Mouse (Mus musculus) intestine, embryonic 15.5 days (tissue): Measurements from ENCODE around the gene Syngap1. TPM values are rescaled to one million over a fixed set of nuclear protein-coding genes. Genes with fewer than 3 reads are reported as not detected.

ENCODE experiments used
- ATAC-seq: fragments of 200-750 bp; cut with Nextera tagmentation; 2 replicates; pipeline ENCODE4 v1.8.0; 2017; ENCODE audit warnings: moderate TSS enrichment, moderate library complexity
- H3K27ac ChIP-seq: fragments of 300-500 bp; sonication (generic); 2 replicates; pipeline ENCODE4 v1.5.1; 2015; ENCODE audit warnings: mild to moderate bottlenecking, inconsistent platforms
- H3K27me3 ChIP-seq: fragments of 300-500 bp; sonication (generic); replicated peaks from 2 replicates; pipeline ENCODE4 v1.6.1; 2015; ENCODE audit warnings: inconsistent platforms
- H3K36me3 ChIP-seq: fragments of 300-500 bp; sonication (generic); 2 replicates; pipeline ENCODE4 v1.6.1; 2015; ENCODE audit warnings: inconsistent platforms
- H3K4me1 ChIP-seq: fragments of 300-500 bp; sonication (generic); replicated peaks from 2 replicates; pipeline ENCODE4 v1.6.1; 2015; ENCODE audit warnings: inconsistent platforms
- H3K4me2 ChIP-seq: fragments of 300-500 bp; sonication (generic); replicated peaks from 2 replicates; pipeline ENCODE4 v1.6.1; 2015; ENCODE audit warnings: mild to moderate bottlenecking, inconsistent platforms
- H3K4me3 ChIP-seq: fragments of 300-500 bp; sonication (generic); replicated peaks from 2 replicates; pipeline ENCODE4 v1.5.1; 2015; ENCODE audit warnings: inconsistent platforms
- H3K9ac ChIP-seq: fragments of 300-500 bp; sonication (generic); 2 replicates; pipeline ENCODE4 v1.6.1; 2015; ENCODE audit warnings: inconsistent platforms
- H3K9me3 ChIP-seq: fragments of 300-500 bp; sonication (generic); 2 replicates; pipeline ENCODE4 v1.6.1; 2016; ENCODE audit warnings: inconsistent platforms
- WGBS: fragments of 180-500 bp; shearing (Covaris S2); methylation state at CpG from one replicate; pipeline ENCODE4 v1.1.7; 2015; 5-methylcytosine and 5-hydroxymethylcytosine counted together
- polyA plus RNA-seq: library from polyadenylated mRNA; unstranded; fragments of >200 nt; fragmentation: Nextera tagmentation; extraction: Ambion mirVana; gene quantifications from 2 replicates; pipeline ENCODE4 v1.2.1, GENCODE M21; 2015

The Syngap1 gene
- polyA plus RNA-seq, 1 experiment from 2014 or later: 1.2 TPM

GRCm38 (mm10) chr17:27004903-27005485 lies 63.9 kb downstream of the Syngap1 start:
- Histone ChIP-seq H3K4me2 (no peak overlapping the region), H3K9me3 (no peaks in the 10 kb centered on the region), H3K27me3 (no peaks in the 10 kb centered on the region), H3K27ac (no peak overlapping the region), H3K36me3 (no peaks in the 10 kb centered on the region), H3K4me3 (no peak overlapping the region), H3K9ac (no peak overlapping the region), H3K4me1 (no peaks in the 10 kb centered on the region)
- no peak for ATAC-seq
- whole genome bisulfite sequencing: 33% methylated on average over 19 of the region's 19 CpGs

GRCm38 (mm10) chr17:27005644-27006043 lies 64.6 kb downstream of the Syngap1 start:
- 45% methylated on average over 11 of the region's 11 CpGs for WGBS
- no peaks in the 10 kb centered on the region for H3K9me3 ChIP-seq
- no peak overlapping the region for H3K4me2 ChIP-seq
- no peak overlapping the region for H3K9ac ChIP-seq
- H3K36me3 ChIP-seq: no peaks in the 10 kb centered on the region
- H3K27ac ChIP-seq: no peak overlapping the region
- H3K27me3 ChIP-seq: no peaks in the 10 kb centered on the region
- H3K4me1 ChIP-seq: no peaks in the 10 kb centered on the region
- no peak for ATAC-seq
- H3K4me3 ChIP-seq: no peak overlapping the region

GRCm38 (mm10) chr17:27008277-27008676 lies 67.2 kb downstream of the Syngap1 start:
- H3K36me3 ChIP-seq: no peaks in the 10 kb centered on the region
- no peak overlapping the region for H3K4me3 ChIP-seq
- H3K4me2 ChIP-seq: no peak overlapping the region
- 55% methylated on average over 2 of the region's 2 CpGs for WGBS
- no peaks in the 10 kb centered on the region for H3K27me3 ChIP-seq
- no peak overlapping the region for H3K9ac ChIP-seq
- peak; percentile 74 for ATAC-seq
- H3K27ac ChIP-seq: no peak overlapping the region
- no peaks in the 10 kb centered on the region for H3K4me1 ChIP-seq
- no peaks in the 10 kb centered on the region for H3K9me3 ChIP-seq

DNA sequence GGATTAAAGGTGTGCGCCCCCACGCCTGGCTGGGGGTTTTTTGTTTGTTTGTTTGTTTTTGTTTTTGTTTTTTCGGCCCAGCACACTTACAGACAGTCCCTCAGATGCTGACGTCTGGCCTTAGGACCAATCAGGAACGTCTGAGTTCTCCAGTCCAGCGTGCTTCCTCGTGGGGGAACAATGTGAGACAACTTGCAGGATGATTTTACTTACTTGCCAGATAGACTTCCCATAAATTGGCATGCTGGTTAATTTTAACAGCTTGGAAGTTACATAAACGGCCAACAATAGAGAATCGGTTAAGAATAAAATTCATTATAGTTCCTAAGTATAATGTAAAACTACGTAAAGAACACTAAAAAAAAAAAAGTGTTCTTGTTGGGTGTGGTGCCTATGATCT lies 70.1 kb downstream of the Syngap1 start:
- Histone ChIP-seq H3K9me3 (no peaks in the 10 kb centered on the region), H3K4me3 (no peak overlapping the region), H3K27ac (no peak overlapping the region), H3K36me3 (no peaks in the 10 kb centered on the region), H3K4me2 (no peak overlapping the region), H3K9ac (no peak overlapping the region), H3K27me3 (no peaks in the 10 kb centered on the region), H3K4me1 (no peaks in the 10 kb centered on the region)
- 89% methylated on average over 10 of the region's 10 CpGs for WGBS
- ATAC-seq: no peak

GRCm38 (mm10) chr17:27011998-27012672 lies 71.1 kb downstream of the Syngap1 start:
- H3K27me3 ChIP-seq: no peaks in the 10 kb centered on the region
- 0 out of 2 replicates have a peak, but pooled peaks have one; percentile 40 for ATAC-seq
- H3K4me3 ChIP-seq: no peak overlapping the region
- no peak overlapping the region for H3K27ac ChIP-seq
- no peak overlapping the region for H3K9ac ChIP-seq
- H3K9me3 ChIP-seq: no peaks in the 10 kb centered on the region
- 53% methylated on average over 14 of the region's 14 CpGs for WGBS
- H3K4me2 ChIP-seq: no peak overlapping the region
- no peaks in the 10 kb centered on the region for H3K36me3 ChIP-seq
- 0 out of 2 replicates have a peak, but pooled peaks cover under 1% of the 10 kb centered on the region for H3K4me1 ChIP-seq

DNA sequence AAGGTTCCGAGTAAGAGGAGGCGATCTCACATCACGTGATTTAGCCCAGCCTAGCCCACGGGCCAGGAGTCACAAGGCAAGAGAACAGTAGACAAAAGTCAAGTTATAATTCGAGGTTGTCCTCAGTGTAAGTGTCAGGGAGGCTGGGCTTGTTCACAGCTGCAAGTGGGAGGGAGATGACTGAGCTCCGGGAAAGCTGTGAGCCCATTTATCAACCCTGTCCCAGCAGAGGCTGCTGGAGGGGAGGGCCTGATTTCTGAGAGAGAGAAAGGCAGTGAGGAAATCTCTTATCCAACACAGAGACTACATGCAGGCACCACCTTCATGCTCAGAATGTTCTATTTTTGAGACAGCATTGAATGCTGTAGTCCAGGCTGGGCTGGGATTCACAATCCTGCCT lies 71.9 kb downstream of the Syngap1 start:
- Histone ChIP-seq H3K9me3 (no peaks in the 10 kb centered on the region), H3K4me3 (no peak overlapping the region), H3K4me1 (peaks cover 5% of the 10 kb centered on the region; the same call in 1 of the 2 replicates), H3K36me3 (no peaks in the 10 kb centered on the region), H3K4me2 (no peak overlapping the region), H3K27me3 (no peaks in the 10 kb centered on the region), H3K27ac (no peak overlapping the region), H3K9ac (no peak overlapping the region)
- 32% methylated on average over 6 of the region's 6 CpGs for WGBS
- ATAC-seq: no peak

- Histone ChIP-seq H3K36me3 (peaks cover 11% of the 10 kb centered on the region), H3K9me3 (no peaks in the 10 kb centered on the region), H3K9ac (peak overlapping the region; percentile 60), H3K4me1 (peaks cover 8% of the 10 kb centered on the region; the same call in 1 of the 2 replicates), H3K4me2 (peak overlapping the region; percentile 85), H3K27me3 (no peaks in the 10 kb centered on the region), H3K4me3 (peak overlapping the region; percentile 53), H3K27ac (peak overlapping the region; percentile 51)
- WGBS: 7% methylated on average over 34 of the region's 34 CpGs
- ATAC-seq: peak; percentile 86
Measured at GRCm38 (mm10) chr17:27017564-27018499, 76.8 kb downstream of the Syngap1 start.

DNA sequence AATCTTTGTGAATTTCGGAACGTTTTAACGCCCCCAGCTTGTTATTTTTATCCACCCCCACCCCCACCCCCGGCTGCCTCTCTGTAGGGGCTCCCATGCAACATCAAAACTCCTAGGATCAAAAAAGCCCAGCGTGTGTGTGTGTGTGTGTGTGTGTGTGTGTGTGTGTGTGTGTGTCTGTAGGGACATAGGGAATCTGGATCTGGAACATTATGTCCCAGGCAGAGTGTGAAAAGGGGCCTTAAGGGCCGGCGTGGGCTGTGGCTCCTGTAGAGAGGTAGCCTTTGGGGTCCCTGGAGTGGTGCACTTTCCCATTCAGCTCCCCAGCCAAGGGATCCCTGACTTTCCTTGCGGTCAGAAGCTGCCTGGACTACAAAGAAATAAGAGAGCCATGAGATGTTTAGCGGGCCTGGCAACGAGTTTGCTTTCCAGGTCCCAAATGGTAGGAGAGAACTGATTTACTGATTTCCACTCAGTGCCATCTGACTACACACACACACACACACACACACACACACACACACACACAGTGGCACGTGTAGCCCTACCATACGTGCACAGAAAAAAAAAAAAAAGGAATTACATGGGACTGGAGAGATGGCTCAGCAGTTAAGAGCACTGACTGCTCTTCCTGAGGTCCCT lies 77.6 kb downstream of the Syngap1 start:
- Histone ChIP-seq H3K9ac (peak overlapping the region; percentile 60), H3K9me3 (no peaks in the 10 kb centered on the region), H3K27ac (peak overlapping the region; percentile 51), H3K36me3 (peaks cover 15% of the 10 kb centered on the region), H3K4me1 (peaks cover 8% of the 10 kb centered on the region; the same call in 1 of the 2 replicates), H3K4me2 (peak overlapping the region; percentile 85), H3K27me3 (no peaks in the 10 kb centered on the region), H3K4me3 (peak overlapping the region; percentile 53)
- 40% methylated on average over 12 of the region's 12 CpGs for WGBS
- ATAC-seq: 0 out of 2 replicates have a peak, but pooled peaks have one; percentile 34

DNA sequence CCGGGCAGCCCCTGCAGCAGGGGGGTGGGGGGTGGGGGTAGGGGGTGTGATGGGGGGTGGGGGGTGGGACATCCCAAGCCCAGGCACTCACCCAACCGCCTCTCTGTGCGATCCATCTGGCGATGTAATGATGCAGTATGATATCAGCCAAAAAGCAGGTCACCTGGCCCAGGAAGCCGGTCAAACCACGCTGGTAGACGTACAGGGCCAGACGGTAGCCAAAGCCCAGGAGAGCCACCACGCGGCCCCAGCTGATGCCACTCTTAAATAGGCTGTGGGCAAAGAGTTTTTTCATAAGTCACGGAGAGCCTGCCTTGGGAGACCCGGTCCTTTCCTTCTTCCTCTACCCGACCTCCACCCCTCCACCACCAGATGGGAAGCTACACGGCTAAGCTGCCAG lies 80.0 kb downstream of the Syngap1 start:
- Histone ChIP-seq H3K4me2 (no peak overlapping the region), H3K9me3 (no peaks in the 10 kb centered on the region), H3K27me3 (no peaks in the 10 kb centered on the region), H3K27ac (no peak overlapping the region), H3K36me3 (peaks cover 21% of the 10 kb centered on the region), H3K4me3 (no peak overlapping the region), H3K4me1 (peaks cover 8% of the 10 kb centered on the region; the same call in 1 of the 2 replicates), H3K9ac (no peak overlapping the region)
- WGBS: 95% methylated on average over 14 of the region's 14 CpGs
- ATAC-seq: no peak

- H3K9ac ChIP-seq: no peak overlapping the region
- no peak for ATAC-seq
- H3K4me3 ChIP-seq: no peak overlapping the region
- H3K4me2 ChIP-seq: no peak overlapping the region
- peaks cover 8% of the 10 kb centered on the region; the same call in 1 of the 2 replicates for H3K4me1 ChIP-seq
- no peaks in the 10 kb centered on the region for H3K27me3 ChIP-seq
- WGBS: 96% methylated on average over 9 of the region's 9 CpGs
- H3K36me3 ChIP-seq: peaks cover 21% of the 10 kb centered on the region
- no peak overlapping the region for H3K27ac ChIP-seq
- H3K9me3 ChIP-seq: no peaks in the 10 kb centered on the region
Measured at GRCm38 (mm10) chr17:27021736-27022135, 80.7 kb downstream of the Syngap1 start.
